ENCODE assay signal across 8 mouse cellular contexts in genomic region chr3:51648037-51648664, GRCm38 (mm10). TPM values are rescaled to one million over a fixed set of nuclear protein-coding genes. Genes with fewer than 3 reads are reported as not detected.
DNase-seq lines count a peak whose midpoint lies in the region; ATAC-seq and TF ChIP-seq lines count a peak whose summit lies in the region.

No protein-coding gene starts in this region.

- in situ Hi-C loops in Patski (cut with MboI; ENCODE audit: low pct_unique_long_range_greater_than_20kb), result loop anchor here (5.0 kb wide), 2 partner anchors 71 to 141 kb away; no protein-coding TSS in a partner anchor

- H3K4me1 ChIP-seq in hindbrain, embryonic 12.5 days, result peaks cover 9% of the 10 kb centered on the region

- no peaks in the 10 kb centered on the region for H3K9me3 ChIP-seq in hindbrain, embryonic 12.5 days (replicated peaks)

- peak; percentile 98 for TF ChIP-seq CTCF in Patski (IDR thresholded peaks at IDR 0.05)

- H3K27me3 ChIP-seq in Patski, result no peaks in the 10 kb centered on the region
- no peaks in the 10 kb centered on the region for H3K27me3 ChIP-seq in hindbrain, embryonic 12.5 days

- H3K27ac ChIP-seq in hindbrain, embryonic 12.5 days, result no peak overlapping the region

- H3K4me3 ChIP-seq in hindbrain, embryonic 12.5 days, result no peak overlapping the region

- H3K4me2 ChIP-seq in hindbrain, embryonic 12.5 days (replicated peaks), result peak overlapping the region; percentile 31

- CTCF ChIA-PET in Patski (lab: Charles Lee), result interaction anchor here (0.7 to 4.8 kb wide), 31 partner anchors 10 to 595 kb away, joined by 3 to 42 read pairs (median 4); partner anchors contain the start of genes Mgst2 and Setd7

- POLR2A ChIA-PET in Patski (lab: Charles Lee), result interaction anchor here (0.6 to 1.3 kb wide), 5 partner anchors 64 to 161 kb away, joined by 3 to 4 read pairs (median 3); partner anchors contain the start of gene Setd7

- no peak for ATAC-seq in Patski
- ATAC-seq in hindbrain, embryonic 12.5 days (ENCODE audit: low FRiP score), result peak; percentile 60

- no peak for DNase-seq in Patski (ENCODE audit: low read depth, low spot score)
- DNase-seq in cerebellum, postnatal 14 days, result peak; percentile 88
- DNase-seq in frontal cortex, postnatal 25 days (ENCODE audit: low spot score in 2 of 2), result peak; percentile 60 to 71
- peak; percentile 71 to 86 for DNase-seq in layer of hippocampus, postnatal 14 days (ENCODE audit: low spot score in 2 of 2)
- DNase-seq in lung, postnatal 10 days, result peak; percentile 89
- DNase-seq in ovary, postnatal 14 days (ENCODE audit: low spot score), result peak; percentile 75
- DNase-seq in thymus, postnatal 10 days (ENCODE audit: low spot score in 2 of 2), result peak; percentile 58 to 77

- no peaks in the 10 kb centered on the region for H3K36me3 ChIP-seq in hindbrain, embryonic 12.5 days

- WGBS in hindbrain, embryonic 12.5 days, result 39% methylated on average over 15 of the region's 15 CpGs

- no peak overlapping the region for H3K9ac ChIP-seq in hindbrain, embryonic 12.5 days

RNA-seq across cellular contexts. Expression of gene Mgst2, which starts 12.0 kb away (rescaled TPM):
- 118 TPM for polyA plus RNA-seq in Patski (2021)
- polyA plus RNA-seq in hindbrain, embryonic 12.5 days (2016; fragmentation: Nextera tagmentation; extraction: Ambion mirVana), result 0.58 and 1.3 TPM in 2 replicates
- total RNA-seq in layer of hippocampus, postnatal 14 days (2021), result not detected

Comparison
In these comparisons a context has a peak if more than half of its experiments do, and no peak if none do; other contexts are left out.
1. RNA of gene Mgst2, which starts 12.0 kb away (polyA plus RNA-seq): 118 TPM in Patski (single experiment); 0.58 to 1.3 TPM in hindbrain, embryonic 12.5 days; every median in the first group is over 10 times any median in the second.